Mouse (Mus musculus) liver, embryonic 14.5 days (tissue): ENCODE results near the gene Grasp. TPM values are rescaled to one million over a fixed set of nuclear protein-coding genes. Genes with fewer than 3 reads are reported as not detected.

Experiments
- ATAC-seq: fragments of 200-750 bp; cut with Nextera tagmentation; 2 replicates; pipeline ENCODE4 v1.8.0; 2017; ENCODE audit warnings: moderate number of reproducible peaks, mild to moderate bottlenecking, moderate library complexity; ENCODE audit not compliant: insufficient read depth
- DNase-seq, 3 experiments: peaks; one replicate each; pipeline ENCODE4 v3.0.0-alpha.2; 2012 to 2013; ENCODE audit warnings: low read depth in 3 of 3, low spot score in 3 of 3
- H3K27ac ChIP-seq: fragments of 300-500 bp; sonication (generic); 2 replicates; pipeline ENCODE4 v1.5.1; 2014; ENCODE audit warnings: moderate library complexity, mild to moderate bottlenecking, control low read depth, inconsistent platforms
- H3K27me3 ChIP-seq: fragments of 300-500 bp; sonication (generic); 2 replicates; pipeline ENCODE4 v1.6.1; 2014; ENCODE audit warnings: mild to moderate bottlenecking, low read length, moderate library complexity; ENCODE audit not compliant: control insufficient read depth, insufficient read depth
- H3K36me3 ChIP-seq: fragments of 300-500 bp; sonication (generic); replicated peaks from 2 replicates; pipeline ENCODE4 v1.6.1; 2014; ENCODE audit warnings: low read depth; ENCODE audit not compliant: control insufficient read depth, insufficient read depth
- H3K4me1 ChIP-seq, 2 experiments: fragments of 200-500 bp in 1 of 2; fragments of 300-500 bp in 1 of 2; sonication (generic) in 1 of 2; replicated peaks; 2 replicates each; pipeline ENCODE4 v1.6.1; 2012 to 2014; ENCODE audit warnings: antibody characterized with exemption in 1 of 2, inconsistent platforms in 1 of 2, low read length in 1 of 2; ENCODE audit not compliant: control insufficient read depth in 2 of 2, insufficient read depth in 2 of 2
- H3K4me2 ChIP-seq: fragments of 300-500 bp; sonication (generic); 2 replicates; pipeline ENCODE4 v1.6.1; 2014; ENCODE audit warnings: low read depth, mild to moderate bottlenecking, control low read depth, moderate library complexity
- H3K4me3 ChIP-seq, 2 experiments: fragments of 200-500 bp in 1 of 2; fragments of 300-500 bp in 1 of 2; sonication (generic) in 1 of 2; 2 replicates each; pipeline ENCODE4 v1.5.1; 2012 to 2014; ENCODE audit warnings: low read depth in 2 of 2, low read length in 2 of 2, mild to moderate bottlenecking in 2 of 2, control low read depth in 1 of 2, inconsistent platforms in 1 of 2, moderate library complexity in 1 of 2; ENCODE audit not compliant: insufficient read depth in 1 of 2
- H3K9ac ChIP-seq: fragments of 300-500 bp; sonication (generic); replicated peaks from 2 replicates; pipeline ENCODE4 v1.6.1; 2014; ENCODE audit warnings: mild to moderate bottlenecking, control low read depth, moderate library complexity
- H3K9me3 ChIP-seq: fragments of 300-500 bp; sonication (generic); 2 replicates; pipeline ENCODE4 v1.6.1; 2016; ENCODE audit warnings: low read length, mixed read lengths; ENCODE audit not compliant: control insufficient read depth
- CTCF ChIP-seq: IDR thresholded peaks from 2 replicates; pipeline ENCODE4 v1.5.1; 2016; ENCODE audit warnings: antibody characterized with exemption, low read depth, control low read depth
- EP300 ChIP-seq: IDR thresholded peaks from 2 replicates; pipeline ENCODE4 v1.6.1; 2016; ENCODE audit warnings: antibody characterized with exemption, low read depth
- WGBS: fragments of 180-500 bp; shearing (Covaris S2); extraction: QIAGEN DNeasy Blood & Tissue Kit; methylation state at CpG from one replicate; pipeline ENCODE4 v1.1.7; 2014; ENCODE audit not compliant: insufficient replicate concordance; 5-methylcytosine and 5-hydroxymethylcytosine counted together
- polyA plus RNA-seq, 2 experiments: library from polyadenylated mRNA; depleted of rRNA in 1 of 2; stranded (reverse) in 1 of 2; unstranded in 1 of 2; fragments of >200 nt; fragmentation: Nextera tagmentation in 1 of 2; extraction: Ambion mirVana in 1 of 2; gene quantifications; 2 replicates each; pipeline versions ENCODE4 v1.2.1 to v1.2.3; 2012 to 2014

Grasp gene
- polyA plus RNA-seq, 2 experiments = 0.27 to 0.73 TPM

DNA sequence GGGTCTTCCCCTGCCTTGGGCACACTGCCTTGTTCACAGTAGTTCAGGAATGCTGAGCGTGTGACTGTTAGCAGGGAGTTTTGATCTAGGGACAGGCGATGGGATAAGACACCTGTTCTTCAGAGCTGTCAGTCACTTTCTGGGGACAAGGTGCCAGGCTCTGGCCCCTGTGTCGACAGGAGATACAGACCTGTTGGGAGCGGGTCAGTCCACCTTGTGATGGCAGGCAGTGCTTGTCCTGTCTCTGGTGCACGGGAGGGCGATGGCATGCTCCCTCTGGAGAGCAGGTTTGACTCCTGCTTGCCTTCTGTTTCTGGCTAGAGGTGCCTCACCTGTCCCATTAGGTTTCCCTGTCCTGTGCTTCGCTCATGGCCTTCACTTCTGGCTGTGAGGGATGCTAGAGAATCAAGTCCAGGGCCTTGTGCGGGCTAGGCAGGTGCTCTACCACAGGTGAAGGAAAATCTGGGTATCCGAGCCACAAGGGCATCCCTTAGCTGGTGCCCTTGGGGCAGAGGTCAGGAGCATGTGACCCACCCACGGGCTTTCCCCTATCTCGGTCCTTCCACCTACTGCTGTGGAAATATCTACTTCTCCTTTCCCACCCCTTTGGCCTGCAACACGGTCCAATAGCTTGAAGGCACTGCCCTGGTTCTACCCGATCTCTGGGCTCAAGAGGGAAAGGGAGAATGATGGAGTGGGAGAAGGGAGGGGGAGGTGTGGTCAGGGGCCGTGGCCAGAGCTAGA is 32.6 kb downstream of the Grasp start:
- H3K4me3 ChIP-seq = no peak overlapping the region
- 43% methylated on average over 14 of the region's 14 CpGs for WGBS
- TF ChIP-seq EP300 (no peak), CTCF (no peak)
- H3K4me1 ChIP-seq = peaks cover 0 to 7% of the 10 kb centered on the region in 2 experiments; a peak in 2 of 4 replicates
- H3K4me2 ChIP-seq = no peak overlapping the region
- H3K27ac ChIP-seq = no peak overlapping the region
- peaks cover 18% of the 10 kb centered on the region for H3K27me3 ChIP-seq
- no peak for DNase-seq
- H3K36me3 ChIP-seq = no peaks in the 10 kb centered on the region
- no peak for ATAC-seq
- no peaks in the 10 kb centered on the region for H3K9me3 ChIP-seq
- H3K9ac ChIP-seq = no peak overlapping the region

DNA sequence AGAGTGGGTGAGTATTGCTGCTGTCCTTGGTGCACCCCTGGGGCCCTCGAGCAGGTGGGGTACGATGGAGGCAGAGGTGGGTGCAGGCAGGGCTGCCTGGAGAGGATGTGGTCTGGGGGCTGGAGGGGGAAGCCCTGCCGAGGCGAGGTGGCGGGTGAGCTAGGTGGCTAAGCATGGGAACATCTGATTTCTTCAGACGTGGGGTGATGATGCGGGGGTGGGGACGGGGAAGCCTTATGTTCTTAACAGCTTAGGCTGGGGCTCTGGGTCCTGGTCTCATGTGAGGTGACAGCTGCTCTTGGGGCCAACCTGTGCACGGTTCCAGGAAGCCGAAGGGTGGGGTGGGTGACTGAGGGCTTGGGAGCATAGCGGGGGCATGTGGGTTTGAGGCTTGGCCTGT is 34.4 kb downstream of the Grasp start:
- H3K27me3 ChIP-seq = peaks cover 16% of the 10 kb centered on the region
- H3K27ac ChIP-seq = no peak overlapping the region
- DNase-seq = no peak
- H3K9ac ChIP-seq = no peak overlapping the region
- TF ChIP-seq CTCF (no peak), EP300 (no peak)
- no peak for ATAC-seq
- WGBS = 38% methylated on average over 11 of the region's 11 CpGs
- H3K4me3 ChIP-seq = no peak overlapping the region
- H3K36me3 ChIP-seq = no peaks in the 10 kb centered on the region
- H3K4me2 ChIP-seq = no peak overlapping the region
- no peaks in the 10 kb centered on the region for H3K9me3 ChIP-seq
- H3K4me1 ChIP-seq = peaks cover 0 to 7% of the 10 kb centered on the region in 2 experiments; a peak in 2 of 4 replicates

DNA sequence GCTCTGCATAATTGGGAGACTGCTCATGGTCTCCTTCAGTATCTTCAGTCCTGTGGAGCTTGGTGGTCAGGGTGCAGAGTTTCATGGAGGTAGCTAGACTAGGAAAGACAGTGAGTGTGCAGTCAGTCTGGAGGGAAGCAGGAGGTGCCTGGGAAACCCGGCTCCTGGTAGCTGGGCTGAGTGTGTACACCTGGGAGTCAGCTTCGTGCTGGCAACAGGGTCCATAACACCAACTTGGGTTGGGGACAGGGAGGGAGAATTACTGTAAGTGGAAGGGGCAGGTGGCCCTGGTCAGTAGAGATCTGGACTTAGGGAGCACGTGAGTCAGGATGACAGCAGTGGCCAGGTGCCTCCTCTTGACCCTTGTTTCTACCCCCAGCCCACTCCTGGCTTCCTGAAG is 35.9 kb downstream of the Grasp start:
- no peaks in the 10 kb centered on the region for H3K36me3 ChIP-seq
- no peak overlapping the region for H3K27ac ChIP-seq
- no peak overlapping the region for H3K9ac ChIP-seq
- peaks cover under 1% of the 10 kb centered on the region for H3K27me3 ChIP-seq
- H3K4me1 ChIP-seq = peaks cover 0 to 5% of the 10 kb centered on the region in 2 experiments; a peak in 2 of 4 replicates
- no peak overlapping the region for H3K4me3 ChIP-seq
- DNase-seq (no peak), ATAC-seq (no peak)
- TF ChIP-seq CTCF = no peak
- no peak for TF ChIP-seq EP300
- no peaks in the 10 kb centered on the region for H3K9me3 ChIP-seq
- 61% methylated on average over 3 of the region's 3 CpGs for WGBS
- no peak overlapping the region for H3K4me2 ChIP-seq

- H3K4me3 ChIP-seq = no peak overlapping the region
Measured at GRCm38 (mm10) chr15:101260387-101260786, 36.4 kb downstream of the Grasp start.

GRCm38 (mm10) chr15:101260874-101261622 is 37.1 kb downstream of the Grasp start:
- TF ChIP-seq CTCF (no peak), EP300 (no peak)
- Histone ChIP-seq H3K9me3 (no peaks in the 10 kb centered on the region), H3K4me1 (peaks cover 0 to 5% of the 10 kb centered on the region in 2 experiments; a peak in 2 of 4 replicates), H3K9ac (no peak overlapping the region), H3K4me2 (peak overlapping the region; percentile 20), H3K27ac (no peak overlapping the region), H3K36me3 (no peaks in the 10 kb centered on the region), H3K27me3 (peaks cover 3% of the 10 kb centered on the region), H3K4me3 (no peak overlapping the region)
- WGBS = 13% methylated on average over 13 of the region's 13 CpGs
- ATAC-seq = peak; percentile 37; the same call in 1 of the 2 replicates
- no peak for DNase-seq

More at GRCm38 (mm10) chr15:101260387-101260786, 36.4 kb downstream of the Grasp start:
- TF ChIP-seq CTCF = no peak
- H3K9me3 ChIP-seq = no peaks in the 10 kb centered on the region
- DNase-seq (no peak), ATAC-seq (no peak)
- no peak overlapping the region for H3K9ac ChIP-seq
- no peaks in the 10 kb centered on the region for H3K27me3 ChIP-seq
- H3K27ac ChIP-seq = no peak overlapping the region
- H3K4me1 ChIP-seq = peaks cover 0 to 5% of the 10 kb centered on the region in 2 experiments; a peak in 2 of 4 replicates
- H3K4me2 ChIP-seq = no peak overlapping the region
- WGBS = 60% methylated on average over 10 of the region's 10 CpGs
- no peaks in the 10 kb centered on the region for H3K36me3 ChIP-seq
